Mouse (Mus musculus) bone marrow macrophage, adult 2 months (primary cell): ENCODE data around the gene Cyp2j13.
"Not testable (repeated sequence)": the region's sequence is repeated elsewhere in the genome, so short reads cannot be mapped to it uniquely, and the experiment has no call there.

Source experiments
- CTCF ChIP-seq: IDR thresholded peaks from 2 replicates; pipeline ENCODE4 v1.5.1; 2012; ENCODE audit warnings: low read depth, mild to moderate bottlenecking, low read length, moderate library complexity
- POLR2A ChIP-seq: IDR thresholded peaks from 2 replicates; pipeline ENCODE4 v1.6.1; 2012; ENCODE audit warnings: mild to moderate bottlenecking, low read depth, low read length, borderline replicate concordance

DNA sequence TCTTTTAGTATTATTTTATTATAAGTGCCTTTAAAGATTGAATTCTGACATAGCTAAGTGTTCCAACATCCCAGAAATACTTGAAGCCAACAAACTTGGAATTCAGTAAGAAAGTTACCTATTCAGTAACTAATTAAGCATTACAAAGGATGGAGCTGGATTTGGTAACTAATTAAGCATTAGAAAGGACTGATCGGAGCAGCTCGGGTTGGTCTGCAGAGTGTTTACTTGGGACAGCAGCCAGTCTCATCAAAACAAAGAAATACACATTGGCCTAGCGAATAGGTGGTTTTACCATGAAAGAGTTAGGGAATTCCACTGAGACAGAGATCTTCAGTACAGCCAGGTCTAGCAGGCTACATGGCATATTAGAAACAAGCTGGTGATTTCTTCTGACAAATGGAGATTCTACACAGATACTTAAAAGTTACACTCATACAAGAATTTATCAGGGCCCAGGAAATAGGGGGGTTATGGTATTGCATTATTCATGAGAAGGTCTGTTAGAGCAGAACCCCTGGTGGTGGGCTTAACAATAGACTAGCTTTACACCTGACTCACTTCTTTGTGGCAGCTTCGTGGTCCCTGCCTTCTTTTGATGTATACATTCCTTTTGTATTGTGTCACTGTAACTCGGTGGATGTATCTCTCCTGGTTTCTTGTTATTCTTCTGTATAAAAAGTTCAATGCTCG, 12.2 kb upstream of the Cyp2j13 start:
- TF ChIP-seq CTCF, POLR2A: not testable (repeated sequence)
